Mouse (Mus musculus) cerebellum, postnatal 10 days (tissue): ENCODE measurements at regions not wholly inside any gene's neighbourhood (a gene's known extent, or its start where the extent isn't known, plus 50 kb on each side); places are given as distances from the start of the nearest gene placed in this dataset.

Experiments
- DNase-seq, 2 experiments: peaks; one replicate each; pipeline ENCODE4 v3.0.0; 2021; ENCODE audit warnings: mixed read lengths in 2 of 2

GRCm38 (mm10) chr12:9091951-9092350, 62.2 kb downstream of the Ttc32 start:
- no peak for DNase-seq

- DNase-seq: no peak
Observed at GRCm38 (mm10) chr12:9095061-9095460, 65.3 kb downstream of the Ttc32 start.

- DNase-seq: no peak
Observed at GRCm38 (mm10) chr12:9106416-9106815, 76.6 kb downstream of the Ttc32 start.

- no peak for DNase-seq
Observed at GRCm38 (mm10) chr12:9109806-9110205, 80.0 kb downstream of the Ttc32 start.

GRCm38 (mm10) chr12:9112161-9112674, 82.4 kb downstream of the Ttc32 start:
- no peak for DNase-seq

- peak; percentile 83 to 87 for DNase-seq
Observed at GRCm38 (mm10) chr12:9113652-9114051, 83.9 kb downstream of the Ttc32 start.

GRCm38 (mm10) chr12:9114061-9114460, 84.3 kb downstream of the Ttc32 start:
- DNase-seq: peak in 1 of 2 experiments; percentile 16

GRCm38 (mm10) chr12:9118576-9118975, 88.8 kb downstream of the Ttc32 start:
- no peak for DNase-seq

- no peak for DNase-seq
Observed at GRCm38 (mm10) chr12:9127931-9128550, 98.2 kb downstream of the Ttc32 start.

GRCm38 (mm10) chr12:9128581-9129275, 98.9 kb downstream of the Ttc32 start:
- DNase-seq: no peak

GRCm38 (mm10) chr12:9132621-9133020, 102.8 kb downstream of the Ttc32 start:
- DNase-seq: peak; percentile 63 to 81

- DNase-seq: peak; percentile 77 to 89
Observed at GRCm38 (mm10) chr12:9133890-9134870, 104.4 kb downstream of the Ttc32 start.

- DNase-seq: no peak
Observed at GRCm38 (mm10) chr12:9151001-9151400, 121.2 kb downstream of the Ttc32 start.

- DNase-seq: no peak
Observed at GRCm38 (mm10) chr12:9151426-9151825, 121.6 kb downstream of the Ttc32 start.

- peak; percentile 42 to 60 for DNase-seq
Observed at GRCm38 (mm10) chr12:9154491-9154890, 124.7 kb downstream of the Ttc32 start.

- DNase-seq: no peak
Observed at GRCm38 (mm10) chr12:9156794-9157193, 127.0 kb downstream of the Ttc32 start.

GRCm38 (mm10) chr12:9158751-9159150, 129.0 kb downstream of the Ttc32 start:
- DNase-seq: peak; percentile 57 to 59

- DNase-seq: no peak
Observed at GRCm38 (mm10) chr12:9165367-9165940, 135.7 kb downstream of the Ttc32 start.

- peak; percentile 81 to 82 for DNase-seq
Observed at GRCm38 (mm10) chr12:9166218-9166908, 136.6 kb downstream of the Ttc32 start.

GRCm38 (mm10) chr12:9169008-9169407, 139.2 kb downstream of the Ttc32 start:
- DNase-seq: no peak

- DNase-seq: no peak
Observed at GRCm38 (mm10) chr12:9173680-9174079, 143.9 kb downstream of the Ttc32 start.

GRCm38 (mm10) chr12:9174327-9174726, 144.5 kb downstream of the Ttc32 start:
- no peak for DNase-seq
